Mouse (Mus musculus) heart, postnatal 0 days (tissue): ENCODE measurements at regions not wholly inside any gene's neighbourhood (a gene's known extent, or its start where the extent isn't known, plus 50 kb on each side); places are given as distances from the start of the nearest gene placed in this dataset.

Experiments
- ATAC-seq: fragments of 200-750 bp; cut with Nextera tagmentation; 2 replicates; pipeline ENCODE4 v1.8.0; 2017; ENCODE audit warnings: low read depth, moderate number of reproducible peaks, moderate library complexity; ENCODE audit not compliant: insufficient read depth
- DNase-seq: peaks from one replicate; pipeline ENCODE4 v3.0.0-alpha.2; 2016; ENCODE audit warnings: low spot score
- H3K27ac ChIP-seq: fragments of 300-500 bp; sonication (generic); 2 replicates; pipeline ENCODE4 v1.5.1; 2014; ENCODE audit warnings: low read depth, mild to moderate bottlenecking
- H3K27me3 ChIP-seq: fragments of 300-500 bp; sonication (generic); 2 replicates; pipeline ENCODE4 v1.6.1; 2014; ENCODE audit warnings: low read length, mixed read lengths; ENCODE audit not compliant: control insufficient read depth, insufficient read depth
- H3K36me3 ChIP-seq: fragments of 300-500 bp; sonication (generic); replicated peaks from 2 replicates; pipeline ENCODE4 v1.6.1; 2014; ENCODE audit warnings: low read length, mixed read lengths; ENCODE audit not compliant: control insufficient read depth, insufficient read depth
- H3K4me1 ChIP-seq: fragments of 300-500 bp; sonication (generic); 2 replicates; pipeline ENCODE4 v1.6.1; 2014; ENCODE audit warnings: antibody characterized with exemption; ENCODE audit not compliant: control insufficient read depth, insufficient read depth
- H3K4me2 ChIP-seq: fragments of 300-500 bp; sonication (generic); 2 replicates; pipeline ENCODE4 v1.6.1; 2014; ENCODE audit warnings: low read depth, mild to moderate bottlenecking, low read length, moderate library complexity
- H3K4me3 ChIP-seq: fragments of 300-500 bp; sonication (generic); 2 replicates; pipeline ENCODE4 v1.5.1; 2014; ENCODE audit warnings: low read depth, low read length
- H3K9ac ChIP-seq: fragments of 300-500 bp; sonication (generic); replicated peaks from 2 replicates; pipeline ENCODE4 v1.6.1; 2014; ENCODE audit warnings: low read depth, low read length, mixed read lengths
- H3K9me3 ChIP-seq: fragments of 300-500 bp; sonication (generic); replicated peaks from 2 replicates; pipeline ENCODE4 v1.6.1; 2016; ENCODE audit warnings: low read length; ENCODE audit not compliant: control insufficient read depth
- CTCF ChIP-seq: IDR thresholded peaks from 2 replicates; pipeline ENCODE4 v1.5.1; 2016; ENCODE audit warnings: antibody characterized with exemption, control low read depth, low read depth
- EP300 ChIP-seq: IDR thresholded peaks from 2 replicates; pipeline ENCODE4 v1.6.1; 2016; ENCODE audit warnings: antibody characterized with exemption, low read depth
- WGBS: fragments of 180-500 bp; shearing (Covaris S2); extraction: QIAGEN DNeasy Blood & Tissue Kit; methylation state at CpG from one replicate; pipeline ENCODE4 v1.1.7; 2014; 5-methylcytosine and 5-hydroxymethylcytosine counted together

GRCm38 (mm10) chr15:97501420-97501819 lies 204.2 kb downstream of the Rpap3 start:
- WGBS, result 64% methylated on average over 9 of the region's 9 CpGs
- no peak overlapping the region for H3K4me2 ChIP-seq

DNA sequence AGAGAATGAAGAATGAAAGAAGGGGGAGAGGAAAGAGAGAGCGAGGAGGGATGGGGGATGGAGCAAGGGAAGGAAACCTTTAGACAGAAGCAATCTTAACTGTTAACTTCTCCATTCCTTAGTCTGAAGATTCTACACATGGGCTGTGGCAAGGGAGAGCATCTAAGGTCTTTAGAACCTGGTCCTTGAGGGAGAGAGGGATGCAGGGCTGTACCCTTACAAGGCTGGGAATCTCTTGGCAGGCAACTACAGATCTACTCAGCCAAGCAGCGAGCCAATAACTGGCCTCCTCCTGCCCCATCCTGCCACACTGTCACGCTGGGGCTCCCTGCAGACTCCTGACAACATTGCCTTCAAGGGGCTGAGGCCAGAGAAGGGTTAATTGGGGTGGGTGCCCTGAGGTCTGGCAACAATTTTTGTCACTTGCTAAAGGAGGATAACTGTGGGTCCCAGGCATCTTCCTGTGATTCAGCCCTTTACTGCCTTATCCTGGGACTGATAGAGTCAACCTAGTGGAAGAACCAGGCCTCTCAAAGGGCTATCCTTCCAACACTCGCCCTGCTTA lies 205.7 kb downstream of the Rpap3 start:
- no peak overlapping the region for H3K4me2 ChIP-seq
- H3K4me3 ChIP-seq, result no peak overlapping the region
- 0 out of 2 replicates have a peak, but pooled peaks cover 7% of the 10 kb centered on the region for H3K9me3 ChIP-seq
- H3K36me3 ChIP-seq, result no peaks in the 10 kb centered on the region
- 64% methylated on average over 4 of the region's 4 CpGs for WGBS
- DNase-seq (no peak), ATAC-seq (no peak)
- H3K27ac ChIP-seq, result no peak overlapping the region
- TF ChIP-seq CTCF, result no peak
- TF ChIP-seq EP300, result no peak
- H3K27me3 ChIP-seq, result no peaks in the 10 kb centered on the region
- no peak overlapping the region for H3K9ac ChIP-seq
- no peaks in the 10 kb centered on the region for H3K4me1 ChIP-seq

More at GRCm38 (mm10) chr15:97501420-97501819, 204.2 kb downstream of the Rpap3 start:
- H3K4me3 ChIP-seq, result no peak overlapping the region
- no peak overlapping the region for H3K9ac ChIP-seq
- no peaks in the 10 kb centered on the region for H3K9me3 ChIP-seq
- no peaks in the 10 kb centered on the region for H3K27me3 ChIP-seq
- no peak for ATAC-seq
- H3K27ac ChIP-seq, result no peak overlapping the region
- no peak for TF ChIP-seq EP300
- no peak for TF ChIP-seq CTCF
- DNase-seq, result no peak
- no peaks in the 10 kb centered on the region for H3K36me3 ChIP-seq
- H3K4me1 ChIP-seq, result no peaks in the 10 kb centered on the region

- Histone ChIP-seq H3K36me3 (no peaks in the 10 kb centered on the region), H3K27me3 (no peaks in the 10 kb centered on the region), H3K9ac (no peak overlapping the region), H3K4me3 (no peak overlapping the region), H3K4me2 (no peak overlapping the region), H3K9me3 (0 out of 2 replicates have a peak, but pooled peaks cover 7% of the 10 kb centered on the region), H3K4me1 (no peaks in the 10 kb centered on the region), H3K27ac (no peak overlapping the region)
- DNase-seq (no peak), ATAC-seq (no peak)
- WGBS, result 62% methylated on average over 5 of the region's 5 CpGs
- TF ChIP-seq CTCF (no peak), EP300 (no peak)
Measured at GRCm38 (mm10) chr15:97499240-97499639, 206.4 kb downstream of the Rpap3 start.

DNA sequence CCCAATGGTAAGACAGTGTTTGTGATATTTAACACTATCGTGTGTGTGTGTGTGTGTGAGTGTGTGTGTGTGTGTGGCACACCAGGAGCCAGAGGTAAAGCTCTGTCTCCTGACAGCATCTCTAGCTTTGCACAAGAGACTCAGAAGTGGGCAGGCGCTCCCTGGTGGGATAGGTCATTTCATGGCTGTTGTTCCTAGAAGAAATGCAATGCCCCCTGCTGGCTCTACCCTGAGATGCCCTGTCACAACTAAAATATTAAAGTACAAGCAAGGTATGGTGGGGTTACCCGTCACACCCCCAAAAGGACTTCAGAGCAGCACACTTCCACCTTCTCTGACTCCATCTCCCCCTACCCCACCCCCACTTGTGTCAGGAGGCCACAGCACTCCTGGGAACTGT lies 207.2 kb downstream of the Rpap3 start:
- Histone ChIP-seq H3K4me1 (no peaks in the 10 kb centered on the region), H3K4me2 (no peak overlapping the region), H3K9ac (no peak overlapping the region), H3K27me3 (no peaks in the 10 kb centered on the region), H3K9me3 (0 out of 2 replicates have a peak, but pooled peaks cover 7% of the 10 kb centered on the region), H3K27ac (no peak overlapping the region), H3K4me3 (no peak overlapping the region), H3K36me3 (no peaks in the 10 kb centered on the region)
- TF ChIP-seq EP300, result no peak
- no peak; the same call in 1 of the 2 replicates for TF ChIP-seq CTCF
- WGBS, result 81% methylated on average over 3 of the region's 3 CpGs
- DNase-seq (no peak), ATAC-seq (no peak)

DNA sequence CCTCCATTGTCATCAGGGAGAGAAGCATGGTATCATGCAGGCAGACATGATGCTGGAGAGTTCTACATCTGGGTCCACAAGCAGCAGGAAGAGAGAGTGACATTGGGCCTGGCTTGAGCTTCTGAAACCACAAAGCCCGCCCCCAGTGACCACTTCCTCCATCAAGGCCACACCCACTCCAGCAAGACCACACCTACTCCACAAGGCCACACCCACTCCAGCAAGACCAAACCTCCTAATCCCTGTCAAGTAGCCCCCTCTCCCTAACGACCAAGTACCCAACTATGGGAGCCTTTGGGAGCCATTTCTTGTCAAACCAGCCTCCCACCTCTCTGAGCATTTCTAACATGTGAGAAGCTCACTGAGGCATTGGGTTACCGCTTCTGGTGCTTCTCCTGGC lies 209.6 kb downstream of the Rpap3 start:
- Histone ChIP-seq H3K27ac (no peak overlapping the region), H3K4me3 (no peak overlapping the region), H3K9ac (no peak overlapping the region), H3K4me2 (no peak overlapping the region), H3K9me3 (0 out of 2 replicates have a peak, but pooled peaks cover 7% of the 10 kb centered on the region), H3K36me3 (no peaks in the 10 kb centered on the region), H3K27me3 (no peaks in the 10 kb centered on the region), H3K4me1 (no peaks in the 10 kb centered on the region)
- 81% methylated on average over 3 of the region's 3 CpGs for WGBS
- no peak for TF ChIP-seq CTCF
- TF ChIP-seq EP300, result no peak
- ATAC-seq (no peak), DNase-seq (no peak)

DNA sequence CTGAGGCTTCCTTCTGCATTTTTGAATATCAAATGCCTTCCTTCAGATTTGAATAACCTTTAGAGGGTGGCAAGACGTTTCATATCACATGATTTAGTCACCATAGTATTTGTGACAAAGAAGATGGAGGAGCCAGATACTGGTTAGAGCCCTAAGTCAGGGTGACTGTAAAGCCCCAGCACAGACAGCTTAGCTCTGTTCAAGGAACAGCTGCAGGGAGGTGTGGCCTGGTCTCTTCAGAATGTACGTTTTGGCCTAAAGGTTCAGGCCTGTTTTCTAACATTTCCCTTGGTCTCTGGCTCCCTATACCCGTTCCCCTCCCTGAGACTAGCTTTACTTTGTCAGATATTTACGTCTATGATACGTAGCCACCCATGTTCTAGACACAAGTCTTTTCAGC lies 212.3 kb downstream of the Rpap3 start:
- Histone ChIP-seq H3K9ac (no peak overlapping the region), H3K27me3 (no peaks in the 10 kb centered on the region), H3K4me2 (no peak overlapping the region), H3K4me1 (no peaks in the 10 kb centered on the region), H3K4me3 (no peak overlapping the region), H3K9me3 (0 out of 2 replicates have a peak, but pooled peaks cover 7% of the 10 kb centered on the region), H3K36me3 (no peaks in the 10 kb centered on the region), H3K27ac (no peak overlapping the region)
- TF ChIP-seq EP300 (no peak), CTCF (no peak)
- 74% methylated on average over 5 of the region's 5 CpGs for WGBS
- DNase-seq, result no peak
- ATAC-seq, result no peak
